Mouse (Mus musculus): Measurements from ENCODE around the gene Slc9a5.

The Slc9a5 gene

GRCm38 (mm10) chr8:105313622-105314402, 34.8 kb upstream of the Slc9a5 start:
- POLR2A ChIA-PET = interaction anchor here in 3 of 4 experiments (0.5 to 2.4 kb wide), 6 partner anchors 9 to 508 kb away, joined by 3 to 17 read pairs (median 5); no protein-coding TSS in a partner anchor
- CTCF ChIA-PET = interaction anchor here in 1 of 4 experiments (0.6 kb wide), 1 partner anchor 276 kb away, joined by 6 read pairs; no protein-coding TSS in a partner anchor

- ChIA-PET POLR2A (interaction anchor here in 3 of 4 experiments (0.7 to 2.8 kb wide), 11 partner anchors 9 to 24 kb away, joined by 3 to 7 read pairs (median 4); partner anchors contain the start of gene E2f4 (in 1 of the 3)), CTCF (interaction anchor here in 1 of 4 experiments (0.6 kb wide), 1 partner anchor 24 kb away, joined by 3 read pairs; no protein-coding TSS in a partner anchor)
Observed at GRCm38 (mm10) chr8:105315073-105315769, 33.4 kb upstream of the Slc9a5 start.

GRCm38 (mm10) chr8:105317941-105318340, 30.7 kb upstream of the Slc9a5 start:
- CTCF ChIA-PET = no interaction called here
- POLR2A ChIA-PET = interaction anchor here in 2 of 4 experiments (0.6 to 2.2 kb wide), 8 partner anchors 9 to 148 kb away, joined by 3 to 6 read pairs (median 4); partner anchors contain the start of genes E2f4 (in 1 of the 2), Lrrc29 (in 1 of the 2) and Tmem208 (in 1 of the 2)

GRCm38 (mm10) chr8:105318662-105319190, 29.9 kb upstream of the Slc9a5 start:
- POLR2A ChIA-PET = interaction anchor here in 2 of 4 experiments (1.0 to 1.9 kb wide), 3 partner anchors 11 to 21 kb away, joined by 3 to 5 read pairs (median 3); partner anchors contain the start of gene E2f4 (in 1 of the 2)
- CTCF ChIA-PET = no interaction called here

GRCm38 (mm10) chr8:105323183-105323582, 25.5 kb upstream of the Slc9a5 start:
- ChIA-PET POLR2A (interaction anchor here in 2 of 4 experiments (0.6 to 1.3 kb wide), 3 partner anchors 11 to 18 kb away, joined by 3 to 6 read pairs (median 3); partner anchors contain the start of gene Elmo3 (in 1 of the 2)), CTCF (interaction anchor here in 1 of 4 experiments (0.6 kb wide), 2 partner anchors 22 to 35 kb away, joined by 3 to 6 read pairs; no protein-coding TSS in a partner anchor)

GRCm38 (mm10) chr8:105325641-105326093, 23.0 kb upstream of the Slc9a5 start:
- ChIA-PET CTCF (interaction anchor here in 1 of 4 experiments (0.6 kb wide), 1 partner anchor 11 kb away, joined by 3 read pairs; no protein-coding TSS in a partner anchor), POLR2A (interaction anchor here in 3 of 4 experiments (1.0 to 3.9 kb wide), 9 partner anchors 8 to 122 kb away, joined by 3 to 28 read pairs (median 6); partner anchors contain the start of genes E2f4 (in 2 of the 3), Fhod1 (in 1 of the 3) and Slc9a5 (in 1 of the 3))

- POLR2A ChIA-PET = interaction anchor here in 3 of 4 experiments (0.5 to 3.9 kb wide), 16 partner anchors 9 to 190 kb away, joined by 3 to 28 read pairs (median 5); partner anchors contain the start of genes E2f4 (in 2 of the 3), Fhod1 (in 2 of the 3), Slc9a5 (in 2 of the 3) and Elmo3 (in 1 of the 3)
- CTCF ChIA-PET = interaction anchor here in 3 of 4 experiments (0.6 to 2.3 kb wide), 5 partner anchors 10 to 1089 kb away, joined by 3 to 5 read pairs (median 3); partner anchors contain the start of genes Fhod1 (in 1 of the 3) and Zfp90 (in 1 of the 3)
Observed at GRCm38 (mm10) chr8:105326141-105326672, 22.4 kb upstream of the Slc9a5 start, which contains the start of the genes Lrrc29 and Tmem208. Gene Lrrc29 (minus strand): TSS chr8:105326278. Gene Tmem208 (plus strand): TSS chr8:105326354.

- POLR2A ChIA-PET = interaction anchor here in 3 of 4 experiments (0.7 to 3.9 kb wide), 16 partner anchors 9 to 57 kb away, joined by 3 to 28 read pairs (median 4); partner anchors contain the start of genes E2f4 (in 2 of the 3), Fhod1 (in 2 of the 3), Slc9a5 (in 2 of the 3) and Elmo3 (in 1 of the 3)
- CTCF ChIA-PET = interaction anchor here in 3 of 4 experiments (0.5 to 2.3 kb wide), 9 partner anchors 9 to 1088 kb away, joined by 3 to 5 read pairs (median 3); partner anchors contain the start of genes Fhod1 (in 1 of the 3) and Zfp90 (in 1 of the 3)
Observed at GRCm38 (mm10) chr8:105326968-105327367, 21.7 kb upstream of the Slc9a5 start.

- ChIA-PET POLR2A (interaction anchor here in 2 of 4 experiments (0.7 to 2.1 kb wide), 8 partner anchors 8 to 53 kb away, joined by 3 to 5 read pairs (median 4); partner anchors contain the start of genes Fhod1 (in 2 of the 2) and Slc9a5 (in 1 of the 2)), CTCF (no interaction called here)
Observed at GRCm38 (mm10) chr8:105330325-105330724, 18.3 kb upstream of the Slc9a5 start.

GRCm38 (mm10) chr8:105331469-105331868, 17.2 kb upstream of the Slc9a5 start:
- CTCF ChIA-PET = no interaction called here
- POLR2A ChIA-PET = interaction anchor here in 2 of 4 experiments (0.6 to 2.1 kb wide), 7 partner anchors 9 to 27 kb away, joined by 3 to 5 read pairs (median 3); partner anchors contain the start of genes Fhod1 (in 2 of the 2) and Slc9a5 (in 1 of the 2)

GRCm38 (mm10) chr8:105331931-105332330, 16.7 kb upstream of the Slc9a5 start:
- CTCF ChIA-PET = no interaction called here
- POLR2A ChIA-PET = interaction anchor here in 2 of 4 experiments (0.5 to 2.1 kb wide), 5 partner anchors 8 to 27 kb away, joined by 3 to 5 read pairs (median 3); partner anchors contain the start of genes Fhod1 (in 1 of the 2) and Slc9a5 (in 1 of the 2)

- POLR2A ChIA-PET = interaction anchor here in 2 of 4 experiments (0.5 to 1.6 kb wide), 4 partner anchors 10 to 28 kb away, joined by 3 to 5 read pairs (median 3); no protein-coding TSS in a partner anchor
- CTCF ChIA-PET = no interaction called here
Observed at GRCm38 (mm10) chr8:105332523-105332922, 16.1 kb upstream of the Slc9a5 start.

- POLR2A ChIA-PET = interaction anchor here in 3 of 4 experiments (0.6 to 4.1 kb wide), 27 partner anchors 9 to 256 kb away, joined by 3 to 32 read pairs (median 4); partner anchors contain the start of genes Fhod1 (in 3 of the 3), Slc9a5 (in 3 of the 3), Lrrc29 (in 2 of the 3) and Tmem208 (in 2 of the 3)
- CTCF ChIA-PET = interaction anchor here in 3 of 4 experiments (0.5 to 2.1 kb wide), 13 partner anchors 10 to 1712 kb away, joined by 3 to 14 read pairs (median 4); partner anchors contain the start of genes Fhod1 (in 1 of the 3), Pdf (in 1 of the 3), Slc9a5 (in 1 of the 3) and Tppp3 (in 1 of the 3)
Observed at GRCm38 (mm10) chr8:105336373-105337130, 12.1 kb upstream of the Slc9a5 start.

- CTCF ChIA-PET = interaction anchor here in 1 of 4 experiments (1.0 to 1.3 kb wide), 2 partner anchors 9 to 31 kb away, joined by 3 to 4 read pairs; partner anchors contain the start of gene Fhod1
- POLR2A ChIA-PET = interaction anchor here (0.5 to 4.1 kb wide), 9 partner anchors 9 to 132 kb away, joined by 3 to 32 read pairs (median 4); partner anchors contain the start of genes Fhod1 (in 3 of the 4), Lrrc29 (in 2 of the 4), Tmem208 (in 2 of the 4) and E2f4 (in 1 of the 4)
Observed at GRCm38 (mm10) chr8:105338992-105339391, 9.7 kb upstream of the Slc9a5 start.

GRCm38 (mm10) chr8:105339886-105340635, 8.6 kb upstream of the Slc9a5 start:
- ChIA-PET CTCF (interaction anchor here in 2 of 4 experiments (0.6 to 1.3 kb wide), 3 partner anchors 8 to 108 kb away, joined by 3 to 7 read pairs (median 4); partner anchors contain the start of gene Fhod1 (in 1 of the 2)), POLR2A (interaction anchor here in 3 of 4 experiments (0.6 to 4.1 kb wide), 7 partner anchors 8 to 349 kb away, joined by 3 to 32 read pairs (median 3); partner anchors contain the start of genes Fhod1 (in 2 of the 3), E2f4 (in 1 of the 3) and Slc9a5 (in 1 of the 3))
